Mouse (Mus musculus) testis, adult 2 months (tissue): Measurements from ENCODE around the gene Smtnl1. TPM values are rescaled to one million over a fixed set of nuclear protein-coding genes. Genes with fewer than 3 reads are reported as not detected.

ENCODE experiments used
- H3K27ac ChIP-seq: fragments of 200-500 bp; 2 replicates; pipeline ENCODE4 v1.5.1; 2012; ENCODE audit warnings: low read depth, low read length; ENCODE audit not compliant: control insufficient read depth, insufficient read depth
- H3K27me3 ChIP-seq: fragments of 200-500 bp; 2 replicates; pipeline ENCODE4 v1.6.1; 2012; ENCODE audit warnings: mild to moderate bottlenecking, low read length, moderate library complexity; ENCODE audit not compliant: control insufficient read depth, insufficient read depth
- H3K36me3 ChIP-seq: fragments of 200-500 bp; 2 replicates; pipeline ENCODE4 v1.6.1; 2012; ENCODE audit warnings: mild to moderate bottlenecking, low read length; ENCODE audit not compliant: control insufficient read depth, insufficient read depth
- H3K4me1 ChIP-seq: fragments of 200-500 bp; 2 replicates; pipeline ENCODE4 v1.6.1; 2012; ENCODE audit warnings: low read length; ENCODE audit not compliant: control insufficient read depth, insufficient read depth
- H3K4me3 ChIP-seq: fragments of 200-500 bp; 2 replicates; pipeline ENCODE4 v1.5.1; 2012; ENCODE audit warnings: low read depth, mild to moderate bottlenecking, low read length, moderate library complexity, mixed read lengths; ENCODE audit not compliant: control insufficient read depth
- CTCF ChIP-seq: fragments of 200-500 bp; IDR thresholded peaks from 2 replicates; pipeline ENCODE4 v1.5.1; 2012; ENCODE audit warnings: low read depth, mild to moderate bottlenecking, inconsistent platforms, low read length, moderate library complexity; ENCODE audit not compliant: control insufficient read depth, insufficient read depth, insufficient replicate concordance
- POLR2A ChIP-seq: fragments of 200-500 bp; IDR thresholded peaks from 2 replicates; pipeline ENCODE4 v1.6.1; 2012; ENCODE audit warnings: low read depth, mild to moderate bottlenecking, inconsistent platforms, low read length, moderate library complexity; ENCODE audit not compliant: control insufficient read depth
- polyA plus RNA-seq: library from polyadenylated mRNA; depleted of rRNA; stranded (reverse); fragments of >200 nt; gene quantifications from 2 replicates; pipeline ENCODE4 v1.2.3, GENCODE M21; 2012

The Smtnl1 gene
- polyA plus RNA-seq, 1 experiment, result 3.4 TPM

- Histone ChIP-seq H3K4me3 (no peak overlapping the region), H3K36me3 (no peaks in the 10 kb centered on the region), H3K4me1 (peaks cover 6% of the 10 kb centered on the region), H3K27me3 (no peaks in the 10 kb centered on the region), H3K27ac (no peak overlapping the region)
- no peak for TF ChIP-seq POLR2A
- TF ChIP-seq CTCF, result no peak
These were observed 34.1 kb downstream of the Smtnl1 start for GRCm38 (mm10) chr2:84788316-84788715.

- no peaks in the 10 kb centered on the region for H3K36me3 ChIP-seq
- H3K4me1 ChIP-seq, result no peaks in the 10 kb centered on the region
- TF ChIP-seq POLR2A (no peak), CTCF (no peak)
- no peak overlapping the region for H3K4me3 ChIP-seq
- no peaks in the 10 kb centered on the region for H3K27me3 ChIP-seq
- H3K27ac ChIP-seq, result no peak overlapping the region
These were observed 38.4 kb downstream of the Smtnl1 start for GRCm38 (mm10) chr2:84783840-84784566.

GRCm38 (mm10) chr2:84783315-84783714 lies 39.1 kb downstream of the Smtnl1 start:
- Histone ChIP-seq H3K36me3 (no peaks in the 10 kb centered on the region), H3K27ac (no peak overlapping the region), H3K4me1 (no peaks in the 10 kb centered on the region), H3K4me3 (no peak overlapping the region), H3K27me3 (no peaks in the 10 kb centered on the region)
- TF ChIP-seq CTCF (no peak), POLR2A (no peak)

- Histone ChIP-seq H3K36me3 (no peaks in the 10 kb centered on the region), H3K4me1 (peaks cover 5% of the 10 kb centered on the region), H3K27me3 (no peaks in the 10 kb centered on the region), H3K27ac (no peak overlapping the region), H3K4me3 (no peak overlapping the region)
- no peak for TF ChIP-seq POLR2A
- TF ChIP-seq CTCF, result peak; percentile 21; the same call in 1 of the 2 replicates
These were observed 43.2 kb downstream of the Smtnl1 start for GRCm38 (mm10) chr2:84779210-84779609.

- TF ChIP-seq CTCF (no peak), POLR2A (no peak)
- Histone ChIP-seq H3K4me1 (peaks cover 5% of the 10 kb centered on the region), H3K36me3 (no peaks in the 10 kb centered on the region), H3K27me3 (no peaks in the 10 kb centered on the region), H3K4me3 (no peak overlapping the region), H3K27ac (no peak overlapping the region)
These were observed 44.7 kb downstream of the Smtnl1 start for GRCm38 (mm10) chr2:84777706-84778105.

GRCm38 (mm10) chr2:84775665-84776064 lies 46.8 kb downstream of the Smtnl1 start:
- no peak overlapping the region; the same call in none of the 2 replicates for H3K27ac ChIP-seq
- TF ChIP-seq CTCF (no peak), POLR2A (no peak)
- no peak overlapping the region for H3K4me3 ChIP-seq
- peaks cover 5% of the 10 kb centered on the region for H3K4me1 ChIP-seq
- no peaks in the 10 kb centered on the region for H3K36me3 ChIP-seq
- no peaks in the 10 kb centered on the region for H3K27me3 ChIP-seq

- H3K36me3 ChIP-seq, result no peaks in the 10 kb centered on the region
- no peaks in the 10 kb centered on the region for H3K27me3 ChIP-seq
- peak within 1 kb of the TSS; percentile 17 for H3K4me3 ChIP-seq
- peak within 1 kb of the TSS; percentile 50 for H3K27ac ChIP-seq
- H3K4me1 ChIP-seq, result peaks cover 5% of the 10 kb centered on the region
- no peak for TF ChIP-seq CTCF
- TF ChIP-seq POLR2A, result no peak
These were observed 47.2 kb downstream of the Smtnl1 start, which contains the start of gene Serping1 for GRCm38 (mm10) chr2:84775241-84775640. Serping1 (minus strand) TSS chr2:84775444.

- TF ChIP-seq CTCF, result no peak
- no peak for TF ChIP-seq POLR2A
- H3K4me3 ChIP-seq, result peak overlapping the region; percentile 17; the same call in 1 of the 2 replicates
- H3K27ac ChIP-seq, result no peak overlapping the region; the same call in 1 of the 2 replicates
These were observed 47.7 kb downstream of the Smtnl1 start for GRCm38 (mm10) chr2:84774751-84775150.

More at GRCm38 (mm10) chr2:84774751-84775150, 47.7 kb downstream of the Smtnl1 start:
- H3K36me3 ChIP-seq, result no peaks in the 10 kb centered on the region
- H3K4me1 ChIP-seq, result peaks cover 5% of the 10 kb centered on the region
- no peaks in the 10 kb centered on the region for H3K27me3 ChIP-seq
